Mouse (Mus musculus) mouse trophoblast stem cell (cell line): ENCODE results near the gene Cep131.

ENCODE experiments used
- in situ Hi-C, 2 experiments: fragments of 300-500 bp; cut with MseI, MboI; formaldehyde crosslinking; loops; 2 replicates in 1 of 2; 3 replicates in 1 of 2; pipeline ENCODE4 v1.15.1; 2025

Gene Cep131

GRCm38 (mm10) chr11:120052274-120052673 lies 34.4 kb downstream of the Cep131 start:
- in situ Hi-C loops: no loop called here

DNA sequence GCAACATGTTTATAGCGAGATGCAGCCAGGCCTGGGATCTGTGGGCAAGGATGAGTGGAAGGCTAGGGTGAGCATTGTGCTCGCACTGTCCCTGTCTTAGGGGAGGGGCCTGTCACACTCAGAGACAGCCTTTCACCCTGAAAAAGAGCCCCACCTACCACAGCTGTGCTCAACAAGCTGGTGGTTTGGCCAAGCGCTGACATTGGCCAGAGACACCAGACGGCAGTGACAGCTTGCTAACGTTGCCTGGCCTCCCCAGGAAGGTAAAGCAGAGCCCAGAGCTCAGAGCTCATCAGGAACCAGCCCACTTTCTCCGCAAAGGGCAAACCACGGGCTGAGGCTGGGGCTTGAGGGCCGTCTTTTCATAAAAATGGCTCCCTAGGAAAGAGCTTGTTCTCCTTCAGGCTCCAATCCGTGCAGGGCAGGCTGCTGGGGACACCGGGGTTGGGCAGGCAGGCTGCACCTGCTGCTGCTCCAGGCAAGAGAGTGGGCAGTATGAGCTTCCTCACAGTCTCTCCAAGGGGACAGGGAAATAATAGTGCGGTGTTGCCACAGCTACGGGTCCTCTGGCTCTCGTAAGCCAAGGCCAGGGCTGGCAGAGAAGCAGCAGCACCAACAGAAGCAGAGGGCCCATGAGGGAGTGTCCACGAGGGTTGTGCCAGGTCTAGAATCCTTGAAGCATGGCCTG lies 35.4 kb downstream of the Cep131 start:
- in situ Hi-C loops: no loop called here

DNA sequence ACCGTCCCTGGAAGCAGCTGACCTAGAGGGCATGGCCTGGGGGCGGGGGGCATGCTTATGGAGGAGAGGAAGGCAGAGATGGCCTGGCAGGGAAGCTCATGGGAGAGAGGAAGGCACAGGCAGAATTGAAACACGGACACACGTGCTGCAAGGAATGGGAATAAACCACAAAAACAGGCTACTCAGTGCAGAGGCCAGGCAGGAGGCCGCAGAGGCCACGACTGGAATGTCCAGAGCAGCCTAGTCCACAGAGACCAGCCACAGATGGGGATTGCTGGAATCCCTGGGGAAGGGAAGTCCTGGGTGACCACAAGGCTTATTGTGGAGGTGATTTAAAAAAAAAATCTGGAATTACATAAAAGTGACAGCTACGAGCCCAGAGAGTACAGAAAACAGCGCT lies 37.6 kb downstream of the Cep131 start:
- in situ Hi-C loops: no loop called here

- in situ Hi-C loops: no loop called here
Measured at GRCm38 (mm10) chr11:120048252-120048556, 38.4 kb downstream of the Cep131 start.

GRCm38 (mm10) chr11:120047531-120048251 lies 38.9 kb downstream of the Cep131 start:
- in situ Hi-C loops: no loop called here

GRCm38 (mm10) chr11:120046553-120047191 lies 40.0 kb downstream of the Cep131 start, which contains the start of gene Aatk:
Gene Aatk (minus strand): TSS chr11:120047167.
- in situ Hi-C loops: no loop called here

- in situ Hi-C loops: no loop called here
Measured at GRCm38 (mm10) chr11:120045839-120046552, 40.6 kb downstream of the Cep131 start.

DNA sequence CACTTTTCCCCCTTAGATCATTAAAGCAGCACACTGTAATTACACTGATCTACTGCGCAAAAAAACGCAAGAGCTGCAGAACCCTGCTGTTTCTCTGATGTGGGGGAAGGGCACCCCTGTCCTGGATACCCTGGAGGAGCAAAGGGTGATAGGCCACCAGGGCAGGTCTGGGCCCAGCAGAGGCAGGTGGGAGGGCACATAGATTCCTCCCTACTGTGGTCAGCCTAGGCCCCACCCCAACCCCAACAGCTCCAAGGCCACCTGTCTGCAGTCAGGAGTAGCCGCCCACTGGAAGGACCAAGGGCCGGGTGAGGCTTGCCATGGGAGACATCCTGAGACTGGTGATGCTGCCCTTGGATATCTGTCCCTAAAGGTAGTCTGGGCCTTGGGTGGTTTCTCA lies 41.3 kb downstream of the Cep131 start:
- in situ Hi-C loops: no loop called here

- in situ Hi-C loops: no loop called here
Measured at GRCm38 (mm10) chr11:120042141-120042838, 44.3 kb downstream of the Cep131 start.

DNA sequence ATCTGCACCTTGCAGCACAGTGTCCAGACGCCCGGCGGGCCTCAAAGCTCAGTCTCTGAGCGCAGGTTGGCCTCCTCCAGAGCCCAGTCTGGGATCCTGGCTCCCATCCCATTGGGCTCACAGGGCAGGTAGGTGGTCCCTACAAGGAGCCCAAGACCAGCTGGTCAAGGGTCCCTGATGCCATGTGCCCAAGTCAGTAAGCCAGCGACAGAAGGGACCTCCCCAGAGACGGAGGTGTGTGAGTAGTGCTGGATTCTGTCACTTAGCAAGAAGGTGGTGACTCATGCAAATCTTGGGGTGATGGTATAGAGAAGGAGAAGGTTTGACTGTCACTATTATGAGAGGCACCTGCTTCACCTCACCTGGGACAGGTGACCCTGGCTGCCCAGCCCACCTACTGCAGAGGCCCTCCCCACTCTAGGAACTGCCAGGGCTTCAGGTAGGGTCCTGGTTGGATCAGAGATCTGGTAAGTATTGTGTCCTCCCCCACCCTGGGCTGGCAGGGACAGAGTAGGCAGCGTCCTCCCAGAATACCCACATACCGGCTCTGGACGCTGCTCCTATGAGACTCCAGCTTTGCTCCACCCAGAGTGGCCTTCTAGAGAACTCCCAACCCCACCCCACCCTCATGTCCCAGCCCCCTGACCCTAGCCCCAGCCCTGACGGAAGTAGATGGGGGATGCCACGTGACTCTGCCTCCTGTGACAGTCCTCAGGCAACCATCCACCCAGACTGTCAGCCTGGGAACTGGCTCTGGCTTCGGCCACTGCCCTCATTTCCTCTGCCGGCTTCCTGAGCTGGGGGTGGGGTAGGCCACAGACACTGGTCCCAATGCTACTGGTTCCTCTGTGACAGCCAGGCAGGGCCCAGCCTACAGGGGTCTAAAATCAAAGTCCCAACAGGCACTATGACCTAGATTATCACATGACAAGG lies 45.2 kb downstream of the Cep131 start:
- in situ Hi-C loops: no loop called here

- in situ Hi-C loops: no loop called here
Measured at GRCm38 (mm10) chr11:120040440-120040839, 46.2 kb downstream of the Cep131 start.

DNA sequence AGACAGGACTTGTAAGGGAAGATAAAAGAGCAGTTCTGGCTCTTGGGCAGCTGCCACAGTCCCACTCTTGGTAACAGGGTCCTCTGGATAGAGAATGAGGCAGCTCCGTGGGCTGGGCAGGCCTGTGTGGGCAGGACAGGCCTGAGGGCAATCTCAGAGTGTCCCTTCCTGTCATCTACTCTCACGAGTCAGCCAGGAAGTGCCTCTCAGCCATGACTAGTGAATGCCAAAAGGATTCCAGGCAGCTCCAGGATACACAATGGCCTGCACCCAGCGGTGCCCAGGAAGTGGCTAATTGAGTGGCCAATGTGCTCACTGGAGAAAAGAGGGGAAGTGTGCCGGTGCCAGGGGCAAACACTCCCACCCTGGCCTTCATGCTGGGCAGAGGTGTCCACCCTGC lies 47.0 kb downstream of the Cep131 start:
- in situ Hi-C loops: no loop called here

- in situ Hi-C loops: no loop called here
Measured at GRCm38 (mm10) chr11:120034762-120035161, 51.9 kb downstream of the Cep131 start.

- in situ Hi-C loops: no loop called here
Measured at GRCm38 (mm10) chr11:120034306-120034705, 52.3 kb downstream of the Cep131 start.

DNA sequence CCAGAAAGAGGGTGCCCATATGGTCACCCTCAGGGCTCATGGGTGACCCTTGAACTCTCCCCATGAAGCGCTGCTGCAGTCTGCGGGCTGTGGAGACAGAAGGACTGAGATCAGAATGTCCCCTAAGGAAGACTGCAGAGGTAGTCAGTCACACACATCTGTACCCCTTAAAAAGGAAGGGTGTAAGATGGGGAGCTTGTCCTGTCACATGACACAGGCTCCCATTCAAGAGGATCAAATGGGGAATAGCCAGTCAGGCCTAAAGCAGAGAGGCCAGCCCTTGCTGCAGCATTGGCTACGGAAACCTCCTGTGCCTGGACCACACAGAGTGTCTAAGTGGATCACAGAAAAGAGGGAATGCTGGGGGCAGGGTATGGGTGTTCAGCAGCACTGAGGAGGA lies 53.2 kb downstream of the Cep131 start:
- in situ Hi-C loops: no loop called here

DNA sequence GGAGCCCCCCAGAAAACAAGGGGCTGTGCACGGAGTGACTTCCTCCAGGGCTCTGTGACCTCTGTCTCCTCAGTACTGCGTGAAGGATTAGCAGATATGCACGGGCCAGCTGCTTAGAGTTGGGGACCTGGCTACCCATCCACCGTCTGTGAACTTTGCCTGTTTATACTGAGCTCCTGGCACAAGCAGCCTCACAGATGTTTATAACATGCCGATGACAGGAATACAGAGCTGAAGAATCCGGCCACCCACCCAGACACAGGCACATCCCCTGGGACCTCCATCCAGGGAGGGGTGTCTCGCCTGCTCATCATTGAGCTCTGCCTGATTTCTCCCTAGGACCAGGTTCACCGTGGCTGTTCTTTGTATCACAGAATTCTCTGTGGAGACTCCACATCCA lies 54.6 kb downstream of the Cep131 start:
- in situ Hi-C loops: no loop called here

DNA sequence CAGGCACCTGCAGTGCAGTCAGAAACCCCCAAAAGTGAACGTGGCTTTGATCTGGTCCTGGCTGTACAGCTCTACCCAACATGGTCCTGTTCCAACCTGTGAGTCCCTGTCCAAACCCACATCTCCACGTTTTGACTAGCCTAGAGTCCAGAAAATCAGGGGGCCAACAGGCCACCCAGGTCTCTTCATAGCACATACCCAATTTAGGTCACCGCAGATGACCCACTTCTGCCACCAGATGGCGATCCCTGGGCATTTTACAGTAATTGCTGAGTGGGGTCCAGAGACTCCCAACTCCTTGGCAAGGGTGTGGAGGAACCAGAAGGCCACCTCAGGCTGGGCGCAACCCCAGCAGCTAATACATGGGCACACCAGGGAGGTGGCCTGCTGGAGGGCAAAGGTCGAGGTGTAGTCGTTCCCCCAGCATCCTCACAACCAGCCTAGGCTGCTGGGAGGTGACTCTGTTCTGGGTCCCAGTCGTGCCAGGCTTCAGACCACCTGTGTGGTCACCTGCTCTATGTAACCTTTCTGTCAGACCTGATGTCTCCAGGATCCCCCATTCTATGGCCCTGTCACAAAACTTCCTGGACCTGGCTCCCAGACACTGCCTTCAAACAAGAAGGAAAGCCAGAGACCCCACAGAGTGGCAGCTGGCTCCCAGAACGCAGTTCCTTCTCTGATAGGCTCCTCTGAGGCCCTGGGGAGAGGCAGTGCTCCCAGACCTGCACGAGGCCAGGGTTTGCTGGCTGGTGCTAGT lies 56.3 kb downstream of the Cep131 start:
- in situ Hi-C loops: no loop called here

DNA sequence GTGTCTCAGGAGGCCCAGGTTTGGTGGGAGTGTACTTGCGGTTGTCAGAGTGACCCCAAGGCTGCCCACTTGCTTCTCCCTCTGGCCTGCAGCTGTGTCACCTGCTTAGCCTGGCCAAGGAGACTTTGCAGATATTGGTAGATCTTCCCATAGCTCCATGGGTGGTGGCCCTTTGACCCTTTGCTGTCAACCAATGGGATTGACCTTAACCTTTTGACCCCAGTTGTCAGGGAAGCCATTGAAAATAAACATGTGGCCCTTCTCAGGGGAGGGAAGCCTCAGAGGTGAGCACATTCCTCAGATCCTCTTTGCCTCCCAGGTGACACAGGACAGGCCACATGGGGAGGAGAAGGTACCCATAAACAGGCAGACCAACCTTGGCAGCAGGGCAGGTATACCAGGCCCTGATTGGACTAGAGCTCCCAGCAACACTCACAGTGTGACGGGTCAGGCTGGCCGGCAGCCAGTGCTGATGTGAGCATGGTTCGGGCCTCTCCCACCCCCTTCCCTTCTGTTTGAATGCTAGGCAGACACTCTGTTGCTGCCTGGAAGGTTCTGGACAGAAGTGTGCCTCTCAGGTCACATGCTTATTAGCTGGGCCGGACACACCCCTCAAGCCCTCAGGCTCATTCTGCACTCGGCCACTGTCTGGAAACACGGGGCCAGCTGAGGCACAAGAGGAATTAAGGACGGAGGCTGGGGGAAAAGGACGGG lies 57.0 kb downstream of the Cep131 start:
- in situ Hi-C loops: no loop called here
